Mouse (Mus musculus): Measurements from ENCODE around the gene Olfr390.

Olfr390 gene

GRCm38 (mm10) chr11:73782664-73783063, at the start of gene Olfr390:
Gene Olfr390 (plus strand): TSS chr11:73782964.
- DNase-seq (ENCODE audit: low read depth), result no peak

GRCm38 (mm10) chr11:73759115-73759514, 23.6 kb upstream of the Olfr390 start:
- DNase-seq (ENCODE audit: low read depth), result no peak

- DNase-seq (ENCODE audit: low read depth), result no peak
Observed at GRCm38 (mm10) chr11:73780613-73781012, 2.2 kb upstream of the Olfr390 start, which contains the start of gene Olfr389. Gene Olfr389 (minus strand): TSS chr11:73780713.

GRCm38 (mm10) chr11:73802952-73803351, 20.2 kb downstream of the Olfr390 start, which contains the start of gene Olfr391-ps:
Gene Olfr391-ps (minus strand): TSS chr11:73803052.
- DNase-seq (ENCODE audit: low read depth), result no peak

- DNase-seq (ENCODE audit: low read depth), result no peak
Observed at GRCm38 (mm10) chr11:73816949-73817348, 34.2 kb downstream of the Olfr390 start, which contains the start of gene Olfr392. Gene Olfr392 (minus strand): TSS chr11:73817049.

Measured in fibroblast of lung, adult 2 months (primary cell).